Mouse (Mus musculus) MEL (cell line): ENCODE results near the gene Prrg1. TPM values are rescaled to one million over a fixed set of nuclear protein-coding genes. Genes with fewer than 3 reads are reported as not detected.
"Not testable (repeated sequence)": the region's sequence is repeated elsewhere in the genome, so short reads cannot be mapped to it uniquely, and the experiment has no call there.

Experiments used
- DNase-seq: peaks from one replicate; pipeline ENCODE4 v3.0.0; 2011; ENCODE audit warnings: low read depth, low spot score
- H3K27ac ChIP-seq: 2 replicates; pipeline ENCODE4 v1.5.1; 2012; ENCODE audit warnings: low read depth, mild to moderate bottlenecking, control low read depth, low read length, moderate library complexity; ENCODE audit not compliant: control insufficient read depth
- H3K27me3 ChIP-seq, 2 experiments: fragments of 150-350 bp in 1 of 2; sonication (generic) in 1 of 2; 2 replicates each; pipeline ENCODE4 v1.6.1; 2012; ENCODE audit warnings: low read length in 2 of 2, mild to moderate bottlenecking in 2 of 2, improper control_type of control experiment in 1 of 2, moderate library complexity in 1 of 2; ENCODE audit not compliant: insufficient read depth in 2 of 2, control insufficient read depth in 1 of 2
- H3K36me3 ChIP-seq, 2 experiments: 2 replicates each; pipeline ENCODE4 v1.6.1; 2012 to 2014; ENCODE audit warnings: low read length in 2 of 2, improper control_type of control experiment in 1 of 2, inconsistent platforms in 1 of 2, mild to moderate bottlenecking in 1 of 2; ENCODE audit not compliant: insufficient read depth in 2 of 2, control insufficient read depth in 1 of 2
- H3K4me1 ChIP-seq, 2 experiments: fragments of 150-350 bp in 1 of 2; sonication (generic) in 1 of 2; 2 replicates each; pipeline ENCODE4 v1.6.1; 2012; ENCODE audit warnings: low read length in 2 of 2, improper control_type of control experiment in 1 of 2, mild to moderate bottlenecking in 1 of 2; ENCODE audit not compliant: insufficient read depth in 2 of 2, control insufficient read depth in 1 of 2
- H3K4me3 ChIP-seq, 2 experiments: fragments of 150-350 bp in 1 of 2; sonication (generic) in 1 of 2; 2 replicates each; pipeline ENCODE4 v1.5.1; 2012; ENCODE audit warnings: low read depth in 2 of 2, low read length in 2 of 2, mild to moderate bottlenecking in 2 of 2, moderate library complexity in 2 of 2, control low read depth in 1 of 2, improper control_type of control experiment in 1 of 2; ENCODE audit not compliant: control insufficient read depth in 1 of 2, insufficient read depth in 1 of 2
- H3K79me2 ChIP-seq: 2 replicates; pipeline ENCODE4 v1.6.1; 2012; ENCODE audit warnings: mild to moderate bottlenecking, low read length, moderate library complexity; ENCODE audit not compliant: control insufficient read depth, poor library complexity, insufficient read depth
- H3K9ac ChIP-seq: 2 replicates; pipeline ENCODE4 v1.6.1; 2012; ENCODE audit warnings: low read depth, mild to moderate bottlenecking, control low read depth, low read length, moderate library complexity; ENCODE audit not compliant: control insufficient read depth, poor library complexity, severe bottlenecking
- H3K9me3 ChIP-seq: fragments of 150-350 bp; sonication (generic); replicated peaks from 2 replicates; pipeline ENCODE4 v1.6.1; 2012; ENCODE audit warnings: mild to moderate bottlenecking, low read length, improper control_type of control experiment, moderate library complexity; ENCODE audit not compliant: insufficient read depth
- E2F4 ChIP-seq: IDR thresholded peaks from 2 replicates; pipeline ENCODE4 v1.6.1; 2011; ENCODE audit warnings: low read depth, low read length, improper control_type of control experiment, borderline replicate concordance
- ETS1 ChIP-seq: IDR thresholded peaks from 2 replicates; pipeline ENCODE4 v1.6.1; 2012; ENCODE audit warnings: low read depth, mild to moderate bottlenecking, inconsistent platforms, low read length, improper control_type of control experiment, moderate library complexity
- GABPA ChIP-seq: IDR thresholded peaks from 2 replicates; pipeline ENCODE4 v1.6.1; 2012; ENCODE audit warnings: low read depth, mild to moderate bottlenecking, inconsistent platforms, low read length, improper control_type of control experiment, moderate library complexity
- KAT2A ChIP-seq: conservative IDR thresholded peaks from 2 replicates; pipeline ENCODE4 v1.6.1; 2012; ENCODE audit warnings: low read depth, low read length, improper control_type of control experiment, inconsistent platforms
- MAFK ChIP-seq: IDR thresholded peaks from 2 replicates; pipeline ENCODE4 v1.6.1; 2011; ENCODE audit warnings: low read depth, mild to moderate bottlenecking, low read length, improper control_type of control experiment, borderline replicate concordance
- MEF2A ChIP-seq: IDR thresholded peaks from 2 replicates; pipeline ENCODE4 v1.6.1; 2014; ENCODE audit warnings: low read depth, mild to moderate bottlenecking, inconsistent platforms, low read length, improper control_type of control experiment; ENCODE audit not compliant: poor library complexity, insufficient replicate concordance, severe bottlenecking; ENCODE audit errors: extremely low read depth
- NELFE ChIP-seq: IDR thresholded peaks from 2 replicates; pipeline ENCODE4 v1.6.1; 2011; ENCODE audit warnings: low read depth, low read length, improper control_type of control experiment
- POLR2AphosphoS2 ChIP-seq: IDR thresholded peaks from 2 replicates; pipeline ENCODE4 v1.6.1; 2011; ENCODE audit warnings: low read length, improper control_type of control experiment
- RAD21 ChIP-seq: IDR thresholded peaks from 2 replicates; pipeline ENCODE4 v1.6.1; 2011; ENCODE audit warnings: mild to moderate bottlenecking, low read depth, low read length, improper control_type of control experiment
- USF2 ChIP-seq, 2 experiments: IDR thresholded peaks; 2 replicates each; pipeline ENCODE4 v1.6.1; 2011 to 2012; ENCODE audit warnings: improper control_type of control experiment in 2 of 2, low read length in 2 of 2, borderline replicate concordance in 1 of 2, inconsistent platforms in 1 of 2, low read depth in 1 of 2, mild to moderate bottlenecking in 1 of 2; ENCODE audit not compliant: insufficient read depth in 1 of 2
- ZMIZ1 ChIP-seq: IDR thresholded peaks from 2 replicates; pipeline ENCODE4 v1.6.1; 2012; ENCODE audit warnings: low read depth, mild to moderate bottlenecking, inconsistent platforms, low read length, improper control_type of control experiment, moderate library complexity
- polyA plus RNA-seq, 2 experiments: library from polyadenylated mRNA; stranded (reverse) in 1 of 2; unstranded in 1 of 2; fragments of >175 nt in 1 of 2; fragments of >200 nt in 1 of 2; gene quantifications; 2 replicates each; pipeline versions ENCODE4 v1.2.1 to v1.2.4; 2012; ENCODE audit warnings: low replicate concordance in 2 of 2, low read depth in 1 of 2; ENCODE audit not compliant: insufficient read length in 2 of 2, insufficient read depth in 1 of 2, missing spikeins in 1 of 2
- total RNA-seq: library from RNA; depleted of rRNA; stranded (reverse); fragments of 300-350 nt; gene quantifications from 2 replicates; pipeline ENCODE4 v1.2.3, GENCODE M21; 2012; rRNA removed

The Prrg1 gene
- total and polyA plus RNA-seq, 3 experiments, result 2.7 to 3.5 TPM; not detected in 1

- TF ChIP-seq USF2 (IDR thresholded peaks at IDR 0.05; ENCODE audit: borderline replicate concordance in 1 of 2, insufficient read depth in 1 of 2, low read depth in 1 of 2, low read length in 2 of 2), result no peak
- TF ChIP-seq MEF2A, result no peak
Observed at GRCm38 (mm10) chrX:78479710-78480109, 104.0 kb downstream of the Prrg1 start (continued).

- no peaks in the 10 kb centered on the region for H3K36me3 ChIP-seq
- no peak for DNase-seq
- no peaks in the 10 kb centered on the region for H3K79me2 ChIP-seq
- no peak overlapping the region for H3K4me3 ChIP-seq
- H3K9me3 ChIP-seq, result no peaks in the 10 kb centered on the region
- no peak overlapping the region for H3K27ac ChIP-seq
- H3K4me1 ChIP-seq, result no peaks in the 10 kb centered on the region
- no peaks in the 10 kb centered on the region for H3K27me3 ChIP-seq
- no peak for TF ChIP-seq MAFK
- no peak for TF ChIP-seq RAD21
- TF ChIP-seq NELFE, result no peak
- no peak for TF ChIP-seq KAT2A
- TF ChIP-seq ETS1, result no peak
- no peak for TF ChIP-seq POLR2AphosphoS2
- TF ChIP-seq E2F4, result no peak
- no peak for TF ChIP-seq GABPA
- no peak for TF ChIP-seq ZMIZ1
- no peak for TF ChIP-seq USF2 (IDR thresholded peaks at IDR 0.05; ENCODE audit: borderline replicate concordance in 1 of 2, insufficient read depth in 1 of 2, low read depth in 1 of 2, low read length in 2 of 2)
- TF ChIP-seq, all 39 proteins: peak for 0
- no peak overlapping the region for H3K9ac ChIP-seq
Observed at GRCm38 (mm10) chrX:78434357-78434756, 149.3 kb downstream of the Prrg1 start.

- not testable (repeated sequence) for H3K79me2 ChIP-seq, DNase-seq, H3K27me3 ChIP-seq, H3K27ac ChIP-seq, H3K9me3 ChIP-seq, H3K9ac ChIP-seq, H3K4me3 ChIP-seq, H3K36me3 ChIP-seq, H3K4me1 ChIP-seq
Observed at GRCm38 (mm10) chrX:78403346-78403745, 180.3 kb downstream of the Prrg1 start.

Other genes with a start within 250 kb of the Prrg1 start
- not detected in 2 replicates for gene 4930480E11Rik, start 214.3 kb downstream of the Prrg1 start, total RNA-seq
- gene 4930480E11Rik, start 214.3 kb downstream of the Prrg1 start, polyA plus RNA-seq, result not detected
- gene Fam47c, start 153.9 kb upstream of the Prrg1 start, total RNA-seq, result not detected in 2 replicates
- not detected for gene Fam47c, start 153.9 kb upstream of the Prrg1 start, polyA plus RNA-seq